Mouse (Mus musculus): ENCODE data around the gene Prkar2a.

GRCm38 (mm10) chr9:108686475-108686887 is 2.6 kb upstream of the Prkar2a start:
- TF ChIP-seq CTCF (IDR thresholded peaks at IDR 0.05; ENCODE audit: borderline replicate concordance, insufficient read depth, low read length) = no peak
- TF ChIP-seq POLR2A (IDR thresholded peaks at IDR 0.05; ENCODE audit: low read depth, low read length) = no peak
